Mouse (Mus musculus) spleen, adult 12 weeks (tissue): Measurements from ENCODE around the gene Uba6.

Experiments used
- DNase-seq: peaks from one replicate; pipeline ENCODE4 v3.0.0; 2022; ENCODE audit warnings: low spot score

Gene Uba6

DNA sequence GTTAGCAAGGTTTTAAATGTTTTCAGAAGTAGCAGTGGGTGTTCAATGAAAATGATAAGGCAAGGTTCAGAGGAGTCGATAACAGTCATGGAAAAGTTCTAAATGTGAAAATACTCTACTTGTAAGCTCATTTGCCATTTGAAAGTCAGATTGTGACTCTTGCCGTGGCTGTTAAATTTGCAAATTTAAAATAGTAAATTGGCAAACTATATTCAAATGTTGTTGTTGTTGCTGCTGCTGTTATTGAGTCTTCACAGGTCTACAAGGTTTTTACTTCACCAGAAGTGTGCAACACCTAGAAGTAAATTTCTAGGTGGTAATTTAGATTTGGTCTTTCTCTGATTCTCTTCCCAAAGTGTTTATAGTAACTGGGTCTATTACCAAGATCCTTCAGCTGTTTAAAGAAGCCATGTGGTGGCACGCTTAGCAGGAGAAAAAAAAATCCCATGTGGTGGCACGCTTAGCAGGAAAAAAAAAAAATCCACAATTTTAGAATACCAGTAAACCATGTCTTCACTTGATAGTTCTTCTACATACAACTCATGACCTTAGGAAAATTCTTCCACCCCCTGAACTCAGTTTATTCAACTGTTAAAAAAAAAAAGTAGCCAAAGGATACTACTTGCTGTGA is 99.7 kb downstream of the Uba6 start:
- DNase-seq, result no peak

DNA sequence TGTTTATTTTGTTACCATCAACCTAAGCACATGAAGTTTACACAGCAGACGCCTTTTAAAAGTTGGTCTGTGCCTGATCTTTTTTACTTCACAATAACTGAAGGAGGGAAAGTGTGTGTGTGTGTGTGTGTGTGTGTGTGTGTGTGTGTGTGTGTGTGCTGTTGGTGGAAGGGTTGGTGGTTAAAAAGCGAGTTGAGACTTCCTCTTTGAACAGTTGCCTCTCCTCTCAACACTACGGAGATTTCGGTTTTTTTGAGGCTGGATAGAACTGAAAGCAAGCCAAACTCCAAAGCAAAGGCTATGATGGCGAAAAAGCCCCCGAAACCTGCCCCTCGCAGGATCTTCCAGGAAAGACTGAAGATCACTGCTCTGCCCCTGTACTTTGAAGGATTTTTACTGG is 101.1 kb downstream of the Uba6 start, which contains the start of gene Stap1:
Stap1 (plus strand) TSS at position 209 of the 400 bp plus-strand sequence.
- DNase-seq, result peak; percentile 30

DNA sequence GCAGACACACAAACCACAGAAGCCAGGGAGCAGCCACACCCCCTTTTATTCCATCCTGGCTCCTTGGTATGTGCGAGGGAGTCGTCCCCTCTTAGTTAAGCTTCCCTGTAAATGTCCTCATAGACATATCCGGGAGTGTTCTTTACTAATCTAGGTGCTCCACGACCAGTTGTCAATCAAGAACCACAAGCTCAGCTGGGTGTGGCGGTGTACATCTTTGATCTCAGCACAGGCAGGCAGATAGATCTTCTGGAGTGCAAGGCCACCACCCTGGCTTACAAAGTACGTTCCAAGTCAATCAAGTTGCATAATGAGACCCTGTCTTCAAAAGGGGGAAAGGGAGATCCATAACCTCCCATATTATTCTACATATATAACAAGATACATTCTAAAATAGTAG is 103.5 kb downstream of the Uba6 start:
- DNase-seq, result no peak

DNA sequence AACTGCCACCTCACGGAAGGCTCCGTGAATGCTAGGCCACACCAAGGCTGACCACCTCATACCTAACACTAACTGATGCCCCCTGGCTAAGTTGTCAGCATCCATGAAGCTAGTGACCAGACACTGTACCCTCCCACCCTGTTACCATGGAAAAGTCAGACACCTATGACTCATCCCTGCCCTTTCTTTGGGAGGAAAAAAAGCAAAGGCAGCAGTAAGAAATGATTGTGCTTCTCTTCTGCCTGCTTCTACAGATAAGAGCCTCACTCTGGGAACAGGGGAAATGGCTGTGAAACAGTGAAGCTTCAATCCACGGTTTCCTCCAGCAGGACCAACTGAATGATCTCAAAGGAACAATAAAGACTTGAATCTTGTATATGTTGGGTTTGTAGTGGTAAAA is 104.2 kb downstream of the Uba6 start:
- DNase-seq, result no peak

- DNase-seq, result peak; percentile 84
These were observed 106.1 kb downstream of the Uba6 start for GRCm38 (mm10) chr5:86066551-86066929.

GRCm38 (mm10) chr5:86065876-86066550 is 106.6 kb downstream of the Uba6 start:
- no peak for DNase-seq

GRCm38 (mm10) chr5:86065101-86065875 is 107.3 kb downstream of the Uba6 start, which contains the start of gene Cenpc1:
TSS of gene Cenpc1 (minus strand) at chr5:86065583.
- peak; percentile 92 for DNase-seq

DNA sequence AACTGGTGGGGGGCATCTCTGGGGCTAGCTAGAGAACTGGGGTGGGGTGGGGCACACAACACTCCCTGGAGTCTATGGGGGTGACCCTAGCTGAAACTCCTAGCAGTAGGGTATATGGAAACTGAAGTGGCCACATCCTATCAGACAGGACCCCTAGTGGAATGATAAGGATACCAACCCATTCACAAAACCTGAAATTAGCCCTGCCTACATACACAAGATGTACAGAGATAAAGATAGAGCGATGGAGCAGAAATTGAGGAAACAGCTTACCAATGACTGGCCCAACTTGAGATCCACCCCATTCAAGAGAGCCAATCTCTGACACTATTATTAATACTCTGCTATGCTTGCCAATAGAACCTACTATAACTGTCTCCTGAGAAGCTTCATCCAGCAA is 109.1 kb downstream of the Uba6 start:
- DNase-seq, result no peak
